Mouse (Mus musculus) liver, embryonic 15.5 days (tissue): ENCODE measurements around the gene Pum2. TPM values are rescaled to one million over a fixed set of nuclear protein-coding genes. Genes with fewer than 3 reads are reported as not detected.

Experiments
- ATAC-seq: fragments of 200-750 bp; cut with Nextera tagmentation; 2 replicates; pipeline ENCODE4 v1.8.0; 2017; ENCODE audit warnings: moderate number of reproducible peaks, mild to moderate bottlenecking, moderate library complexity; ENCODE audit not compliant: insufficient read depth
- H3K27ac ChIP-seq: fragments of 300-500 bp; sonication (generic); replicated peaks from 2 replicates; pipeline ENCODE4 v1.5.1; 2015; ENCODE audit warnings: mild to moderate bottlenecking, inconsistent platforms
- H3K27me3 ChIP-seq: fragments of 300-500 bp; sonication (generic); 2 replicates; pipeline ENCODE4 v1.6.1; 2015; ENCODE audit warnings: mild to moderate bottlenecking, inconsistent platforms
- H3K36me3 ChIP-seq: fragments of 300-500 bp; sonication (generic); replicated peaks from 2 replicates; pipeline ENCODE4 v1.6.1; 2015; ENCODE audit warnings: moderate library complexity, mild to moderate bottlenecking, inconsistent platforms
- H3K4me1 ChIP-seq: fragments of 300-500 bp; sonication (generic); replicated peaks from 2 replicates; pipeline ENCODE4 v1.6.1; 2015; ENCODE audit warnings: inconsistent platforms
- H3K4me2 ChIP-seq: fragments of 300-500 bp; sonication (generic); 2 replicates; pipeline ENCODE4 v1.6.1; 2015; ENCODE audit warnings: moderate library complexity, mild to moderate bottlenecking, inconsistent platforms
- H3K4me3 ChIP-seq: fragments of 300-500 bp; sonication (generic); replicated peaks from 2 replicates; pipeline ENCODE4 v1.5.1; 2015; ENCODE audit warnings: mild to moderate bottlenecking, inconsistent platforms
- H3K9ac ChIP-seq: fragments of 300-500 bp; sonication (generic); 2 replicates; pipeline ENCODE4 v1.6.1; 2015; ENCODE audit warnings: moderate library complexity, mild to moderate bottlenecking, inconsistent platforms
- H3K9me3 ChIP-seq: fragments of 300-500 bp; sonication (generic); replicated peaks from 2 replicates; pipeline ENCODE4 v1.6.1; 2016; ENCODE audit warnings: inconsistent platforms
- WGBS: fragments of 180-500 bp; shearing (Covaris S2); methylation state at CpG from one replicate; pipeline ENCODE4 v1.1.7; 2015; ENCODE audit warnings: mixed read lengths; ENCODE audit not compliant: insufficient replicate concordance; 5-methylcytosine and 5-hydroxymethylcytosine counted together
- polyA plus RNA-seq: library from polyadenylated mRNA; unstranded; fragments of >200 nt; fragmentation: Nextera tagmentation; extraction: Ambion mirVana; gene quantifications from 2 replicates; pipeline ENCODE4 v1.2.1, GENCODE M21; 2015

Gene Pum2
- polyA plus RNA-seq, 1 experiment from 2014 or later = 14.1 TPM

GRCm38 (mm10) chr12:8797936-8798335, 124.0 kb downstream of the Pum2 start:
- no peak overlapping the region for H3K4me2 ChIP-seq
- no peaks in the 10 kb centered on the region for H3K9me3 ChIP-seq
- no peak for ATAC-seq
- H3K27ac ChIP-seq = no peak overlapping the region
- H3K4me3 ChIP-seq = no peak overlapping the region
- H3K36me3 ChIP-seq = no peaks in the 10 kb centered on the region
- peaks cover 10% of the 10 kb centered on the region; the same call in 1 of the 2 replicates for H3K4me1 ChIP-seq
- no peak overlapping the region for H3K9ac ChIP-seq
- 68% methylated on average over 7 of the region's 7 CpGs for whole genome bisulfite sequencing
- no peaks in the 10 kb centered on the region for H3K27me3 ChIP-seq

GRCm38 (mm10) chr12:8798486-8799020, 124.6 kb downstream of the Pum2 start:
- H3K4me3 ChIP-seq = no peak overlapping the region
- WGBS = 41% methylated on average over 9 of the region's 9 CpGs
- H3K4me2 ChIP-seq = no peak overlapping the region
- no peaks in the 10 kb centered on the region for H3K27me3 ChIP-seq
- H3K9me3 ChIP-seq = no peaks in the 10 kb centered on the region
- H3K9ac ChIP-seq = no peak overlapping the region
- H3K36me3 ChIP-seq = no peaks in the 10 kb centered on the region
- ATAC-seq = no peak
- H3K4me1 ChIP-seq = peaks cover 6% of the 10 kb centered on the region; the same call in 1 of the 2 replicates
- H3K27ac ChIP-seq = no peak overlapping the region

Other genes starting within 250 kb of the Pum2 start
- gene Rhob, start 174.1 kb upstream of the Pum2 start, polyA plus RNA-seq = 7.5 and 8.2 TPM in 2 replicates
- gene Slc7a15, start 75.1 kb upstream of the Pum2 start, polyA plus RNA-seq = 0.05 and 0.09 TPM in 2 replicates
- gene Sdc1, start 97.2 kb downstream of the Pum2 start, polyA plus RNA-seq = 23.3 and 26.3 TPM in 2 replicates
- gene Laptm4a, start 247.5 kb downstream of the Pum2 start, polyA plus RNA-seq = 61.3 and 69.2 TPM in 2 replicates